Mouse (Mus musculus): ENCODE results near the gene Coa4.

- TF ChIP-seq CTCF (IDR thresholded peaks at IDR 0.05; ENCODE audit: insufficient read depth, low read depth, low read length), result no peak
- TF ChIP-seq POLR2A (IDR thresholded peaks at IDR 0.05; ENCODE audit: insufficient read depth, low read depth, low read length), result no peak
Observed at GRCm38 (mm10) chr7:100534216-100534615, 2.7 kb upstream of the Coa4 start.
